Mouse (Mus musculus): ENCODE measurements around the gene Fto. TPM values are rescaled to one million over a fixed set of nuclear protein-coding genes. Genes with fewer than 3 reads are reported as not detected.

Gene Fto
- polyA plus RNA-seq, 1 experiment: 151 TPM

DNA sequence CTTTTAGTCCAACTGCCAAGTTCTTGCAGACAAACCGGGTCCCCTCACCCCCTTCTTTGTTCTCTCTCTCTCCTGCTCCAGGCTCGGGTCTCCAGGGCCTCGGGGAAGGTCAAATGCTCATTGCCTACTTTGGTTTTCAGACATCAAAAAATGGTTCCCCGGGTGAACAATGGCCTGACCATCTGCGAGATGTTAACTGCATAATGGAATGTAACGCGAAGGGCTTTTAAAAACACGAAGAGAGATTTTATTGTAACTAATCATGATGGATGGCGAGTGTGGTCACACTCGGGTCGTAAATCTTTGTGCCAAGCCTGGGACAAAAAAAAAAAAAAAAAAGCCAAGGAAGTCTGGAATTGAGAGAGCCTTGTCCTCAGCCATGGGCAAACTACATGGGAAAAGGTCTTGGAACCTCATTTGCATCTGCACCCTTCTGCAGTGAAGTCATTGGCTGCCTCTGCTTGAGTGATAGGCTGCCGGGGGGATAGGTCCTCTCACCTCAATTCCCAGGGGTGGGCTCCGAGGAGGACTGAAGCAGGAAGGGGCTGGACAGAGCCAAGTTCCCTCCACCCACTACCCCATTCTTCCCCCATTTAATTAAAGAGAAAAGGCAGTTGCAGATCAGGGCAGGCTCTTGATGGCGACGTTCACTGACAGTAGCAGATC is 378.9 kb downstream of the Fto start:
- no peak overlapping the region for H3K4me3 ChIP-seq (replicated peaks; ENCODE audit: insufficient read depth, low read depth, low read length)
- TF ChIP-seq POLR2A (IDR thresholded peaks at IDR 0.05; ENCODE audit: borderline replicate concordance, insufficient read depth, low read length) (no peak), CTCF (IDR thresholded peaks at IDR 0.05; ENCODE audit: borderline replicate concordance, insufficient read depth, low read depth, low read length) (no peak)

DNA sequence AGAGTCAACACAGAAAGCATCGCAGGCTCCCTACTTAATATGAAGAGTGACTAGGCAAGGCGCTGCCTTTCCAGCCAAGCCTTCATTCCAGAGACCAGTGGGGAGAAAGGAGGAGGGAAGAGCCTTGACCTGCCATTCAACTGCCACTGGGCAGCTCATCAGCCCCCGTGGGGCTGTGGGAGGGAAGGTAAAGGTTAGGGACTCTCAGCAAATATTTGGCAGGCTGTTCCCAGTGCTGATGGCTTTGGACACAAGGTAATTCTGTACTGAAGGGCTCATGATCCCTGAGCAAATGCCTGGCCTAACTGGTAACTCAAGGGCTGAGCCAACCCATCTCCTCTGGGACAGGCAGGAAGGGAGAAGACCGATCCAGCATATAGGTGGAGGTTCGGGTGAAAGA is 393.2 kb downstream of the Fto start:
- Histone ChIP-seq H3K27me3 (ENCODE audit: control insufficient read depth, insufficient read depth, low read length) (no peaks in the 10 kb centered on the region), H3K27ac (ENCODE audit: insufficient read depth, low read length) (no peak overlapping the region), H3K4me1 (ENCODE audit: control insufficient read depth, insufficient read depth, low read length) (no peaks in the 10 kb centered on the region), H3K4me3 (replicated peaks; ENCODE audit: insufficient read depth, low read depth, low read length) (no peak overlapping the region)
- no peak for TF ChIP-seq CTCF (IDR thresholded peaks at IDR 0.05; ENCODE audit: borderline replicate concordance, insufficient read depth, low read depth, low read length)
- no peak for TF ChIP-seq POLR2A (IDR thresholded peaks at IDR 0.05; ENCODE audit: borderline replicate concordance, insufficient read depth, low read length)
- WGBS: 72% methylated on average over 5 of the region's 5 CpGs
- DNase-seq: no peak

More for the DNA sequence above, 378.9 kb downstream of the Fto start:
- WGBS: 53% methylated on average over 15 of the region's 15 CpGs
- DNase-seq: no peak
- Histone ChIP-seq H3K27me3 (ENCODE audit: control insufficient read depth, insufficient read depth, low read length) (no peaks in the 10 kb centered on the region; the same call in 1 of the 2 replicates), H3K4me1 (ENCODE audit: control insufficient read depth, insufficient read depth, low read length) (no peaks in the 10 kb centered on the region), H3K27ac (ENCODE audit: insufficient read depth, low read length) (no peak overlapping the region)

DNA sequence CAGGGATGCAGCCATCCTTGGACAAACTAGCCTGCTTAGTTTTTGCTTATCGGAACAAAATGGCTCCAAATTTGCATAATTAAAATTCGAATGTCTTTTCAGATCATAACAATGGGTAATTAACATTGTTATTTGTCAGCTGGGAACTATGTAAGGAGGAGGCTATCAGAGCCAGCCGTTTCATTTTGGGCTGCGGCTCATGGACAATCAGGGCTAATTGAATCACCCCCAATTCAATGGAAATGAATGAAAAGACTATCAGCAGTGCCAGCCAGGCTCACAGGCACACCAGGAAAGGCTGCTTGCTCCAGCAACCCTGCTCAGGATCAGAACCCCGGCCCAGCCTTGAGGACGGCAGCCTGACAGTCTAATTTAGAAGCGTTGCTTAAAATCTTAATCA is 395.3 kb downstream of the Fto start:
- 38% methylated on average over 7 of the region's 7 CpGs for WGBS
- Histone ChIP-seq H3K27ac (ENCODE audit: insufficient read depth, low read length) (no peak overlapping the region), H3K27me3 (ENCODE audit: control insufficient read depth, insufficient read depth, low read length) (no peaks in the 10 kb centered on the region), H3K4me3 (replicated peaks; ENCODE audit: insufficient read depth, low read depth, low read length) (no peak overlapping the region), H3K4me1 (ENCODE audit: control insufficient read depth, insufficient read depth, low read length) (no peaks in the 10 kb centered on the region)
- no peak for DNase-seq
- TF ChIP-seq CTCF (IDR thresholded peaks at IDR 0.05; ENCODE audit: borderline replicate concordance, insufficient read depth, low read depth, low read length): no peak
- TF ChIP-seq POLR2A (IDR thresholded peaks at IDR 0.05; ENCODE audit: borderline replicate concordance, insufficient read depth, low read length): no peak

DNA sequence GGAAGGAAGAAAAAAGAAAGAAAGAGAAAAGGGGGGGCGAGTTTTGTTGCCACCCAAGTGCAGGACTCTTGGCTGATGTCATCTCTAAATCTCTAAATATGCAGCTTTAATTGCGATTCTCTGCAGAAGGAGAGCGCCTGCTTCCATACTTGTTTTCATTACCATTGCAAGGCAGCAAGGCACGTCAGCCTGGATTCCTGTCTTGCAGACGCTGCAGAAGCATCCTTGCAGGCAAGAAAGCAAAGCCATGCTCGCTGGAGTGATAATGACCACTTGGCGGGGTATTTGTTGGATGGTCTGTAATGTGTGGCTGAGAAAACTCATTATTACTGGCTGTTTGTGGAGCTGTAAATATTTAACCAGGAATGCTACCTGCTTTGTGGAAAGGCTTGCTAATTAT is 396.4 kb downstream of the Fto start:
- no peak overlapping the region for H3K4me3 ChIP-seq (replicated peaks; ENCODE audit: insufficient read depth, low read depth, low read length)
- WGBS: 62% methylated on average over 7 of the region's 7 CpGs
- TF ChIP-seq CTCF (IDR thresholded peaks at IDR 0.05; ENCODE audit: borderline replicate concordance, insufficient read depth, low read depth, low read length) (no peak), POLR2A (IDR thresholded peaks at IDR 0.05; ENCODE audit: borderline replicate concordance, insufficient read depth, low read length) (no peak)
- DNase-seq: no peak
- H3K4me1 ChIP-seq (ENCODE audit: control insufficient read depth, insufficient read depth, low read length): no peaks in the 10 kb centered on the region
- no peak overlapping the region for H3K27ac ChIP-seq (ENCODE audit: insufficient read depth, low read length)
- H3K27me3 ChIP-seq (ENCODE audit: control insufficient read depth, insufficient read depth, low read length): no peaks in the 10 kb centered on the region

DNA sequence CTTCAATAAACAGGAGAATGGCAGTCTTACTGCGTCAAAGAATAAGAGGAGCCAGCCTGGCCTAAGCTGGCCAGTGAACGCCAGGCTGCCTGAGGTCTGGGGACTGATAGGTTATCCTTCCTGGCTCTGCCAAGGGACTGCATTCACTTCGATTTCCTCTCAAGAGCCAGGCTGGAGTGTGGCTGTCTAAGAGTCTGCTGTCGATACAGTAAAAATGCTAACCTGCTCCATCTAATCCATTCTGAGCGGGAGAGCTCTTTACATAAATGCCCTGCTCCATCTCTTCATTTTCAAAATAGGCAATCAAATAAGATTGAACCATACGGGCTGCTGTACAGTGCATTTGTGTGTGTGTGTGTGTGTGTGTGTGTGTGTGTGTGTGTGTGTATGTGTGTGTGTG is 397.9 kb downstream of the Fto start:
- no peak for TF ChIP-seq CTCF (IDR thresholded peaks at IDR 0.05; ENCODE audit: borderline replicate concordance, insufficient read depth, low read depth, low read length)
- no peak for TF ChIP-seq POLR2A (IDR thresholded peaks at IDR 0.05; ENCODE audit: borderline replicate concordance, insufficient read depth, low read length)
- 91% methylated on average over 6 of the region's 6 CpGs for WGBS
- H3K4me1 ChIP-seq (ENCODE audit: control insufficient read depth, insufficient read depth, low read length): no peaks in the 10 kb centered on the region
- no peak overlapping the region for H3K4me3 ChIP-seq (replicated peaks; ENCODE audit: insufficient read depth, low read depth, low read length)
- no peak for DNase-seq
- H3K27ac ChIP-seq (ENCODE audit: insufficient read depth, low read length): no peak overlapping the region
- no peaks in the 10 kb centered on the region for H3K27me3 ChIP-seq (ENCODE audit: control insufficient read depth, insufficient read depth, low read length)

DNA sequence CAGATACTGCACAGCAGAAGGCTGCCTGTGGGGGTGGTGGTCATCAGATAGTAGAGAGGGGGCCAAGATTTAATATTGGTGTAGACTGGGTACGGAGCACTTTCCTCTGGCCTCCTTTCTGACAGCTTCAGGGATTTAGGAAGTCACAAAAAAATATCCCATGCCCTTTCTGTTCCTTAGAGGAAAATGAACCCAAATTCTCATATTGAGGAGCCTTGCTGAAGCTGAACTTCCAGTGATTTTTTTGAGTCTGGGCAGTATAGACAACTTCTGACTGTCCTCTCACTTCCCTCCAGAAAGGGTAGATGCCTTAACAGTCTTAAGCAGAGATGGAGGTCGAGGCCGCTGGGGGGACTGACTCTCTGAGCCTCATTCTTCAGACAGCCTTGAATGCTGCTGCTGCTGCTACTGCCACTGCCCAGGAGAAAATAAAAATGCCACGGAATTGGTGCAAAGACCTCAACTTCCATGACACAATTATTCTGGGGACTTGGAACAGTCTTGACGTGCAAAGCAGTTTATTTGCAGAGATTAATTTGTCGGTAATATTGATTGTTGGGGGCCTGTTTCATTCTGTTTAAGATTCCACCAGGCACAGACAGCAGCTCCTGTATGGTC is 398.8 kb downstream of the Fto start:
- WGBS: 84% methylated on average over 6 of the region's 6 CpGs
- Histone ChIP-seq H3K4me1 (ENCODE audit: control insufficient read depth, insufficient read depth, low read length) (no peaks in the 10 kb centered on the region), H3K4me3 (replicated peaks; ENCODE audit: insufficient read depth, low read depth, low read length) (no peak overlapping the region)

DNA sequence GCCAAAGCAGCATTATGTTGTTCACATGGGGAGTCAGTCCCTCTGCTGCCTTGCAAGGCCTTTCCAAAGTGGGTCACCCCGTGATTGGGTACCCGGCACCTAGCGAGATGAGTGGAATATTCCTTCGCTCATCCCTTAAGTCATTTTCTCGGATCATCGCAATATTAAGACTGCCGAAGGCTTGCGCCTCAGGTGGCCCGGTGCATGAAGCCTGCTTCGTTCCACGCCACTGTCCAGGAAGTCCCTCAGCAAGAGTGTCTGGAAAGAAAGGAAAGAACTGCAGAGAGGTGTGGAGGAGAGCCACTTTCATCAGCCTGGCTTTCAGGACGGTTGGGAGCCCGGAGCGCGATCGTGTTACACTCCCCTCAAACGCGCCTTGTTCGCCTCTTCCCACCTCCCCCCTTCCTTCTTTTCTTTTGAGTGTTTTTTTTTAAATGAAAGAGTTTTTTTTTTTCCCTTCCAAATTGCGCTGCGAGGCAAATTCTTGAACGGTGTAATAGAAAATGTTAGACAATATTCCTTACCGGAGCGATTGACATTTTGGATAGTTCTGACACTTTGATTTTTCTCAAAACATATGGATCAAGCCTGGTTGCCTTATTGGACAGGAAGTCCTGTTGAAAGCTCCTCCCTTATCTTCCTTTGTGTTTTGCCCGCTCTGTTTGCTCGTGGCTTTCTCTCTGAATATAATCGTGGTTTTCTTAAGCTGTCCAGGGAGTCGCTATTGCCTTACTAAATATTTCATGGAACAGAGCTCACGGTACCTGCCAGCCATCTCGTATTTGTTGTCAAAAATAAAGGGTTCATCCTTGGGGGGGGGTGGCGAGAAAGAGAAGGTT is 399.6 kb downstream of the Fto start:
- Histone ChIP-seq H3K27ac (ENCODE audit: insufficient read depth, low read length) (no peak overlapping the region), H3K4me1 (ENCODE audit: control insufficient read depth, insufficient read depth, low read length) (no peaks in the 10 kb centered on the region), H3K27me3 (ENCODE audit: control insufficient read depth, insufficient read depth, low read length) (no peaks in the 10 kb centered on the region), H3K4me3 (replicated peaks; ENCODE audit: insufficient read depth, low read depth, low read length) (peak overlapping the region; percentile 39)
- TF ChIP-seq CTCF (IDR thresholded peaks at IDR 0.05; ENCODE audit: borderline replicate concordance, insufficient read depth, low read depth, low read length) (no peak), POLR2A (IDR thresholded peaks at IDR 0.05; ENCODE audit: borderline replicate concordance, insufficient read depth, low read length) (no peak)
- 6% methylated on average over 31 of the region's 31 CpGs for WGBS
- DNase-seq: peak; percentile 20 to 41

More for the DNA sequence above, 398.8 kb downstream of the Fto start:
- Histone ChIP-seq H3K27ac (ENCODE audit: insufficient read depth, low read length) (no peak overlapping the region), H3K27me3 (ENCODE audit: control insufficient read depth, insufficient read depth, low read length) (no peaks in the 10 kb centered on the region)
- DNase-seq: no peak
- TF ChIP-seq CTCF (IDR thresholded peaks at IDR 0.05; ENCODE audit: borderline replicate concordance, insufficient read depth, low read depth, low read length) (no peak), POLR2A (IDR thresholded peaks at IDR 0.05; ENCODE audit: borderline replicate concordance, insufficient read depth, low read length) (no peak)
